Mouse (Mus musculus) layer of hippocampus, adult 2 months (tissue): ENCODE results near the gene Ccdc184. TPM values are rescaled to one million over a fixed set of nuclear protein-coding genes. Genes with fewer than 3 reads are reported as not detected.

Source experiments
- DNase-seq, 2 experiments: peaks; one replicate each; pipeline ENCODE4 v3.0.0; 2022; ENCODE audit warnings: low spot score in 2 of 2
- H3K27ac ChIP-seq: fragments of 200-600 bp; 2 replicates; pipeline ENCODE4 v1.8.1; 2022
- H3K4me3 ChIP-seq: fragments of 200-600 bp; 2 replicates; pipeline ENCODE4 v1.8.1; 2022; ENCODE audit warnings: mild to moderate bottlenecking
- CTCF ChIP-seq: fragments of 200-600 bp; conservative IDR thresholded peaks from 2 replicates; pipeline ENCODE4 v1.8.1; 2022; ENCODE audit warnings: antibody characterized with exemption, mild to moderate bottlenecking, moderate library complexity
- total RNA-seq, 2 experiments: library from RNA; stranded (reverse); gene quantifications; 2 replicates each; pipeline ENCODE4 v1.2.3; 2021

Gene Ccdc184
- total RNA-seq, 2 experiments from 2014 or later: 10.6 to 10.9 TPM

DNA sequence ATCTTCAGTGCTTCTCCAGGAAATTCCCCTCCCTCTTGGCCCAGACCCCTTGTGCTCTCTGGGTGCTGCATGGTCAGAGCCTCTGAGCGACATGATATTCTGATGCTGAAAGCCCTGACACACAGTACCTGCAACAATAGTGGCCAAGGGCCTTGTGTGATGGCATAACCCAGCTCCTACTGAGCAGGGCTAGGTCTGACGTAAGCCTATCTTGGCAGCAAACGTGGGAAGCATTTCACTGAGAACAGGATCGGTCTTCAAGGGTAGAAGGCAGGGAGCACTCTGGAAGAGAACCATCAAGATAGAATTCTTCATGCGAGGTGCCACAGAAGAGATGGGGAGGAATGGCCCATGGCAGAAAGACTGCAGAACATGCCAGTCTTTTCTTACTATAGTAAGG, 1.4 kb upstream of the Ccdc184 start, which contains the start of gene Asb8:
Gene Asb8, minus strand, starts transcription at position 101 of the 400 bp plus-strand sequence.
- no peak within 1 kb of the TSS for H3K4me3 ChIP-seq
- no peak for DNase-seq
- no peak for TF ChIP-seq CTCF
- no peak within 1 kb of the TSS for H3K27ac ChIP-seq

DNA sequence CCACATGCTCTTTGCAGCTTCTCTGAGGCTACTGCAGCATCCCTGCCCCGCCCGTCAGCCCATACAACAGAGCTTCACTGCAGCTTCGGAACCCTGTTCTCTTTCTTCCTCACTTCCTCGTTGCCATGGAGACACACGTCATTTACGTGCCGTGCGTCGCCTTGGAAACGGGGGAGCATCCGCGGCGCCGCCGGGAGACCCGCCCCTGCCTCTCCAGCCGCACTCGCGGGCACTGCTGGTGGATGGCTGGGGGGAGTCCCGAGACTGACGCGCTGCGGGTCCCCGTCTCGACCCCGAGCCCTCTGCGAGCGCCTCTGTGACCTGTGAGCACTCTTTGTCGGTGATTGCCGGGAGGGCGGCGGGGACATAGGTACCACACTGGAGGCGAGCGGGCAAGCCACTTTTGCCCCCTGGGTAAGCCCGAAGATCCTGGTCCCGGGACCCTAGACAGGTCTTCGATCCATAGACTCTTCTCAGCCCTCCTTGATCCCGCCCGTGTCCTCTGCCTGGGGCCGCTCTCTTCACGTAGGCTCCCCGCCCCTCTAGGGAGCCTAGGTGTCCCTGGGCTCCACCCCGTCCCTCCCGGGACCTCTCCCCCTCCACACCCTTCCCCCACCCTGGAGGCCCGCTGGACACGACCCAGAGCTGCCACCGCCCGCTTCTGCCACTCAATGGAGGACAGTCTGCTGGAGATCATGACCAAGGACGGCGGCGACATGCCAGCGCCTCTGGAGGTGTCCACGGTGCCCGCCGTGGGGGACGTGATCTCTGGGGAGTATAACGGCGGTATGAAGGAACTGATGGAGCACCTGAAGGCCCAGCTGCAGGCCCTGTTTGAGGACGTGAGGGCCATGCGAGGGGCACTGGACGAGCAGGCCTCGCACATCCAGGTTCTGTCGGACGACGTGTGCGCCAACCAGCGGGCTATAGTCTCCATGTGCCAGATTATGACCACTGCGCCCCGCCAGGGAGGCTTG, 975 bp downstream of the Ccdc184 start:
- H3K4me3 ChIP-seq: peak overlapping the region; percentile 80
- DNase-seq: peak; percentile 91 to 96
- peak overlapping the region; percentile 93 for H3K27ac ChIP-seq
- TF ChIP-seq CTCF: no peak

DNA sequence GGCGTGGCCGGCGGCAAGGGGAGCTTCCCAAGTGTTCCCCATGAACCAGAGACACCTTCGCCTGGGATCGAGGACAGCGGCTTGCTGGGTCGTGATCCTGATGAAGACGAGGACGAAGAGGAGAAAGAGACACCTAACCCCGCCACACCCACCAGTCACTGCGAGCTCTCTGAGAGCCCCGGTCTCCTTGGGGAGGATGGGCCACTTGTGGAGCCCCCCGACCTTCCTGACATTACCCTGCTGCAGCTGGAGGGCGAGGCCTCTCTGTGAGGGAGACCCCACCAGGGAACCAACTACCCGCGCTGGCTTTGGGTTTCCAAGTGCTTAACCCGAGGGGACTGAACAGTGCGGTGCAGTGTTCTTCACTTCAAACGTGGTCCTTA, 1.7 kb downstream of the Ccdc184 start:
- Histone ChIP-seq H3K4me3 (peak overlapping the region; percentile 80), H3K27ac (0 out of 2 replicates have a peak overlapping the region, but pooled peaks have one; percentile 93)
- no peak for TF ChIP-seq CTCF
- peak in 1 of 2 experiments; percentile 14 for DNase-seq

DNA sequence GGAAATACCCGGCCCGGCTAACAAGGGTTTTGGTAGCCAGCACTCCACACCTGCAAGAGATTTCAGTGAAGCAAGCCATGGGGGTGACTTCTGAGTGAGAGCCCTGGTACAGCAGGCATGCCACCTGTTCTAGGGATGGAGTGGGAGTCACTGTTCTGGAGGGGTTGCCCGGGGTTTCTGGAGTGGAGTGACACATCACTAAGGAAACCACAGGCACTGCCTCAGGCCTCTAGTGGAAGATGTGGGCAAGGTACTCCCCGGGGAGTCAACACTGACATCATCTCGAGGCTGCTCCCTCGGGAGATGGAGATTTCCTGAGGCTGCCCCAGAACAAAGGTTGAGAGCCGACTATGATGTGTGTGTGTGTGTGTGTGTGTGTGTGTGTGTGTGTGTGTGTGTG, 3.4 kb downstream of the Ccdc184 start:
- DNase-seq: peak; percentile 50 to 61
- H3K4me3 ChIP-seq: peak overlapping the region; percentile 80
- peak overlapping the region; percentile 36; the same call in 1 of the 2 replicates for H3K27ac ChIP-seq
- peak; percentile 34 for TF ChIP-seq CTCF

DNA sequence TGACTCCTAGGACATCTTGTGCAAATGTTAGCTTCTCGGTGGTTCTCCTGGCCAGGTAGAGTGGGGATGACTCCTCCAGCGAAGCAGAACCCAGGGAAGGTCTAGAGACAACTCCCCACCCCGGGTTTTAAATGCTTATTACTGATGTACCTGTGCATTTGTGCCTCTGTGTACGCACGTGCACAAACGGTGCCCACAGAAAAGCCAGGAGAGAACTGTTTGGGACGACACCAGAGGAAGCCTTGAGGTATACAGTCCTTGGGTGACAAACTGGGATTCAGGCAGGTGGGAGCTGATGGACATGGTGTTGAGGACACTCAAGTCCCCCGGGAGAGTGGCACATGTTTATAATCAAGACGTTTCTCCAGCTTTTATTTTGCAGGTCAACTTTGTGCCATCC, 4.0 kb downstream of the Ccdc184 start:
- Histone ChIP-seq H3K4me3 (no peak overlapping the region), H3K27ac (no peak overlapping the region)
- no peak for TF ChIP-seq CTCF
- DNase-seq: no peak

- H3K4me3 ChIP-seq: no peak overlapping the region
- no peak for TF ChIP-seq CTCF
- no peak for DNase-seq
- H3K27ac ChIP-seq: no peak overlapping the region
Observed at GRCm38 (mm10) chr15:98172113-98172512, 5.2 kb downstream of the Ccdc184 start.

- TF ChIP-seq CTCF: peak; percentile 93
- peak; percentile 78 to 89 for DNase-seq
- Histone ChIP-seq H3K4me3 (no peak overlapping the region), H3K27ac (no peak overlapping the region)
Observed at GRCm38 (mm10) chr15:98173821-98174220, 6.9 kb downstream of the Ccdc184 start.

- TF ChIP-seq CTCF: no peak
Observed at GRCm38 (mm10) chr15:98177320-98177719, 10.4 kb downstream of the Ccdc184 start.

GRCm38 (mm10) chr15:98180567-98181131, 13.7 kb downstream of the Ccdc184 start:
- TF ChIP-seq CTCF: no peak
- Histone ChIP-seq H3K27ac (peak overlapping the region; percentile 91), H3K4me3 (peak overlapping the region; percentile 81)
- no peak for DNase-seq

More at GRCm38 (mm10) chr15:98177320-98177719, 10.4 kb downstream of the Ccdc184 start:
- no peak for DNase-seq
- Histone ChIP-seq H3K4me3 (no peak overlapping the region), H3K27ac (no peak overlapping the region)

DNA sequence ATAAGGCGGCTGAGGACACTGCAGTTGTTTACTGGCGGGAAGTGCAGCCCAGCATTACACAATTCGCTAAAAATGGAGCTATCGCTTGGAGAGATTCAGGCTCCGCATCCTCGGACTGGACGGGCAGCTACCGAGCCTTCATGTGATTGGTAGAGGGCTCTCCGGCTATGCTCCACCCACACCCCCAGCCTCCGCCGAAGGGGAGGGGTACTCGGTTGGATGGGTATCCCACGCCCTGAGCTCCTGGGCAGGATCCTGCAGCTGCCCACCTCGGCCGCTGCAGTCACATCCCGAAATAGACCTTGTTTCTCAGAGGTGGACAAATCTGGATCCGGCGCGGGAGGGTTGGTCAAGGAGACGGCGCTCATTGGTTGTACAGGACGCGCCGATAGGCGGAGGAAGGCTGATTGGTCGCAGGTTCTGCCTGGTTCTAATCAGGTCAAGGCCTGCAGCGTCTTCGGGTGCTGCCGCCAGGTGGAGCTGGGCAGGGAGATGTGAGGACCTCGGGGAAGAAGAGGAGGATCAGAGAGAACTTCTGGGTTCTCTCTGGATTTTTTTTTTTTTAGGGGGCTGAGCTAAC, 14.3 kb downstream of the Ccdc184 start:
- peak; percentile 87 for TF ChIP-seq CTCF
- Histone ChIP-seq H3K27ac (peak overlapping the region; percentile 91), H3K4me3 (peak overlapping the region; percentile 81)
- peak; percentile 84 to 90 for DNase-seq

DNA sequence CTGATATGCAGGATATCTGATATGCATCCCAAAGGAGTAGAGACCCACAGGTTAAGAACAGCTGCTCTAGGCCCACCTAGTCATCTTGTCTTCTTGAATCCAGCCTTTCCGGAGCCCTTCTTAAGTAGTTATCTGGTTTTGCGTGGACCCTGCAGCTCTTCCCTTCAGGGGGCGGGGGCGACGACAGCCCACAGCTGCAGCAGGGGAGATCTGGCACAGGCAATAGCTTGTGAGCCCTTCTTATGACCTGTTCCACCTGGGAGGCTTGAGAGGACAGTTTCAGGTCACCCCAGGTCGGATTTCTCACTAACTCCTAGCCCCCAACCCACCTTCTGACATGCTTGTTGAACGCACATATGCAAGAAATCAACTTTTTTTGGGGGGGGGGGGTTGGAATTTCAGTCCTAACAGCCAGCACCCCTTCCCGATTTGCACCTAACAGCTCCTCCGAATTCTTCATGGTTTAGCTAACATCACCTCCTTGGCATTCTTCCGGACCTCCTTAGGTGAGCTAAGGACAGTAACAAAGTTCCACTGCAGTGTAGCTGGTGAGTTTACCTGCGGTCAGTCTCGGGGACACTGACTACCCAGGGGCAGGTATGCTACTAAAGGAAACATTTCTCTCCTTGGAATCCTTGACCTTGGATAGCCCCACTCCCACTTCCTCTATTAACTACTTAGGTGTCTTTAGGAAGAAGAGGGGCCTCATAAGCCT, 15.1 kb downstream of the Ccdc184 start:
- no peak for DNase-seq
- peak overlapping the region; percentile 91; the same call in 1 of the 2 replicates for H3K27ac ChIP-seq
- TF ChIP-seq CTCF: no peak

GRCm38 (mm10) chr15:98184456-98184855, 17.5 kb downstream of the Ccdc184 start:
- Histone ChIP-seq H3K27ac (no peak overlapping the region), H3K4me3 (no peak overlapping the region)
- DNase-seq: no peak
- no peak for TF ChIP-seq CTCF

More for the DNA sequence above, 15.1 kb downstream of the Ccdc184 start:
- peak overlapping the region; percentile 81; the same call in 1 of the 2 replicates for H3K4me3 ChIP-seq
